Mouse (Mus musculus): ENCODE measurements at regions not wholly inside any gene's neighbourhood (a gene's known extent, or its start where the extent isn't known, plus 50 kb on each side); places are given as distances from the start of the nearest gene placed in this dataset.

- no peak for DNase-seq
Observed at GRCm38 (mm10) chr13:46222031-46222430, 51.5 kb upstream of the Stmnd1 start.

- DNase-seq = peak; percentile 84
Observed at GRCm38 (mm10) chr13:46218101-46218701, 55.3 kb upstream of the Stmnd1 start.

GRCm38 (mm10) chr13:46216954-46217838 is 56.3 kb upstream of the Stmnd1 start:
- DNase-seq = no peak

GRCm38 (mm10) chr13:46203551-46203950 is 70.0 kb upstream of the Stmnd1 start:
- DNase-seq = no peak

GRCm38 (mm10) chr13:46202586-46202985 is 70.9 kb upstream of the Stmnd1 start:
- DNase-seq = no peak

- no peak for DNase-seq
Observed at GRCm38 (mm10) chr13:46201029-46201599, 72.4 kb upstream of the Stmnd1 start.

- no peak for DNase-seq
Observed at GRCm38 (mm10) chr13:46193131-46193530, 80.4 kb upstream of the Stmnd1 start.

- no peak for DNase-seq
Observed at GRCm38 (mm10) chr13:46189726-46190125, 83.8 kb upstream of the Stmnd1 start.

GRCm38 (mm10) chr13:46182851-46183250 is 90.7 kb upstream of the Stmnd1 start:
- DNase-seq = peak; percentile 21

- DNase-seq = no peak
Observed at GRCm38 (mm10) chr13:46180606-46181133, 92.9 kb upstream of the Stmnd1 start.

GRCm38 (mm10) chr13:46179916-46180315 is 93.6 kb upstream of the Stmnd1 start:
- no peak for DNase-seq

GRCm38 (mm10) chr13:46173103-46173502 is 100.4 kb upstream of the Stmnd1 start:
- no peak for DNase-seq

- DNase-seq = peak; percentile 89
Observed at GRCm38 (mm10) chr13:46162025-46162374, 111.5 kb upstream of the Stmnd1 start.

- DNase-seq = no peak
Observed at GRCm38 (mm10) chr13:46161261-46162024, 112.1 kb upstream of the Stmnd1 start.

- DNase-seq = no peak
Observed at GRCm38 (mm10) chr13:46159354-46159753, 114.2 kb upstream of the Stmnd1 start.

GRCm38 (mm10) chr13:46153282-46154260 is 120.0 kb upstream of the Stmnd1 start:
- no peak for DNase-seq

GRCm38 (mm10) chr13:46140006-46140405 is 133.5 kb upstream of the Stmnd1 start:
- no peak for DNase-seq

GRCm38 (mm10) chr13:46139251-46139650 is 134.3 kb upstream of the Stmnd1 start:
- no peak for DNase-seq

GRCm38 (mm10) chr13:46135411-46135810 is 138.1 kb upstream of the Stmnd1 start:
- DNase-seq = no peak

GRCm38 (mm10) chr13:46129236-46129855 is 144.2 kb upstream of the Stmnd1 start:
- no peak for DNase-seq

- DNase-seq = no peak
Observed at GRCm38 (mm10) chr13:46123446-46123845, 150.1 kb upstream of the Stmnd1 start.

All from cerebellum, adult 9-10 months (tissue).